Mouse (Mus musculus) left cerebral cortex, adult 8-10 months (tissue): ENCODE results near the gene Cldn34b3. TPM values are rescaled to one million over a fixed set of nuclear protein-coding genes. Genes with fewer than 3 reads are reported as not detected.
"Not testable (repeated sequence)": the region's sequence is repeated elsewhere in the genome, so short reads cannot be mapped to it uniquely, and the experiment has no call there.

Experiments
- DNase-seq, 2 experiments: peaks; one replicate each; pipeline ENCODE4 v3.0.0; 2022; ENCODE audit warnings: low spot score in 2 of 2
- total RNA-seq, 4 experiments: library from RNA; stranded (reverse); gene quantifications; 2 replicates each; pipeline ENCODE4 v1.2.4; 2022

Cldn34b3 gene
- not detected for total RNA-seq

- DNase-seq, result not testable (repeated sequence)
Measured at GRCm38 (mm10) chrX:76264004-76264403, at the start of gene Cldn34b3. TSS of gene Cldn34b3 (plus strand) at chrX:76264304.

Other genes starting within 250 kb of the Cldn34b3 start
- gene Cldn34b4, start 129.0 kb downstream of the Cldn34b3 start, total RNA-seq, result not detected